Comparison of ENCODE assay signal across 8 mouse cellular contexts in genomic region chr6:128797185-128797905, GRCm38 (mm10). TPM values are rescaled to one million over a fixed set of nuclear protein-coding genes. Genes with fewer than 3 reads are reported as not detected.
DNase-seq lines count a peak whose midpoint lies in the region; ATAC-seq lines count a peak whose summit lies in the region.

No protein-coding gene starts in this region.

- no peak for ATAC-seq in heart, embryonic 13.5 days (ENCODE audit: extremely low read depth, insufficient number of reproducible peaks, low FRiP score, low TSS enrichment)
- no peak for ATAC-seq in hindbrain, embryonic 12.5 days (ENCODE audit: low FRiP score)
- ATAC-seq in midbrain, embryonic 13.5 days, result no peak

- peak overlapping the region; percentile 68; the same call in 1 of the 2 replicates for H3K9ac ChIP-seq in heart, embryonic 13.5 days
- no peak overlapping the region for H3K9ac ChIP-seq in hindbrain, embryonic 12.5 days
- no peak overlapping the region for H3K9ac ChIP-seq in midbrain, embryonic 13.5 days (replicated peaks)

- peak overlapping the region; percentile 73 for H3K4me2 ChIP-seq in heart, embryonic 13.5 days
- peak overlapping the region; percentile 58 for H3K4me2 ChIP-seq in hindbrain, embryonic 12.5 days (replicated peaks)
- peak overlapping the region; percentile 56 for H3K4me2 ChIP-seq in midbrain, embryonic 13.5 days (replicated peaks)

- H3K36me3 ChIP-seq in heart, embryonic 13.5 days, result no peaks in the 10 kb centered on the region
- no peaks in the 10 kb centered on the region for H3K36me3 ChIP-seq in hindbrain, embryonic 12.5 days
- no peaks in the 10 kb centered on the region for H3K36me3 ChIP-seq in midbrain, embryonic 13.5 days

- peaks cover 19% of the 10 kb centered on the region for H3K4me1 ChIP-seq in heart, embryonic 13.5 days
- peaks cover 7% of the 10 kb centered on the region for H3K4me1 ChIP-seq in hindbrain, embryonic 12.5 days
- H3K4me1 ChIP-seq in midbrain, embryonic 13.5 days (replicated peaks), result peaks cover 10% of the 10 kb centered on the region

- H3K4me3 ChIP-seq in heart, embryonic 13.5 days, result peak overlapping the region; percentile 72
- peak overlapping the region; percentile 57; the same call in 1 of the 2 replicates for H3K4me3 ChIP-seq in hindbrain, embryonic 12.5 days
- peak overlapping the region; percentile 62 for H3K4me3 ChIP-seq in midbrain, embryonic 13.5 days (replicated peaks)

- no peak overlapping the region for H3K27ac ChIP-seq in heart, embryonic 13.5 days (replicated peaks)
- no peak overlapping the region for H3K27ac ChIP-seq in hindbrain, embryonic 12.5 days
- H3K27ac ChIP-seq in midbrain, embryonic 13.5 days, result no peak overlapping the region

- no peaks in the 10 kb centered on the region for H3K9me3 ChIP-seq in heart, embryonic 13.5 days
- no peaks in the 10 kb centered on the region for H3K9me3 ChIP-seq in hindbrain, embryonic 12.5 days (replicated peaks)
- no peaks in the 10 kb centered on the region for H3K9me3 ChIP-seq in midbrain, embryonic 13.5 days

- WGBS in heart, embryonic 13.5 days, result 71% methylated on average over 12 of the region's 12 CpGs
- 81% methylated on average over 12 of the region's 12 CpGs for WGBS in hindbrain, embryonic 12.5 days
- WGBS in midbrain, embryonic 13.5 days, result 83% methylated on average over 12 of the region's 12 CpGs

- no peaks in the 10 kb centered on the region for H3K27me3 ChIP-seq in heart, embryonic 13.5 days (replicated peaks)
- no peaks in the 10 kb centered on the region for H3K27me3 ChIP-seq in hindbrain, embryonic 12.5 days
- H3K27me3 ChIP-seq in midbrain, embryonic 13.5 days, result no peaks in the 10 kb centered on the region

- no peak for DNase-seq in heart, adult 18-20 months
- DNase-seq in R1 (ENCODE audit: low read depth, low spot score), result peak; percentile 34
- DNase-seq in layer of hippocampus, adult 8-10 months (ENCODE audit: low spot score in 2 of 2), result no peak
- DNase-seq in right cerebral cortex, adult 18-20 months, result no peak
- DNase-seq in thymus, postnatal 4 days, result no peak

RNA-seq across cellular contexts. Expression of gene Klrb1c, which starts 8.3 kb away (rescaled TPM):
- 0.15 TPM in 1 of 2 replicates, not detected in the other for polyA plus RNA-seq in heart, embryonic 13.5 days (2015; fragmentation: Nextera tagmentation; extraction: Ambion mirVana)
- not detected for total RNA-seq in heart, adult 18-20 months (2021)
- polyA plus RNA-seq in hindbrain, embryonic 12.5 days (2016; fragmentation: Nextera tagmentation; extraction: Ambion mirVana), result not detected in 2 replicates
- polyA plus RNA-seq in midbrain, embryonic 13.5 days (2015; fragmentation: Nextera tagmentation; extraction: Ambion mirVana), result not detected in 2 replicates
- under 1 TPM in 2 of 4 experiments, not detected in 2; 0.12 to 0.25 TPM for total RNA-seq in layer of hippocampus, adult 8-10 months (2022)

RNA-seq across cellular contexts. Expression of gene Gm44511, which starts 28.8 kb away (rescaled TPM):
- polyA plus RNA-seq in heart, embryonic 13.5 days (2015; fragmentation: Nextera tagmentation; extraction: Ambion mirVana), result not detected in 2 replicates
- not detected for total RNA-seq in heart, adult 18-20 months (2021)
- not detected in 2 replicates for polyA plus RNA-seq in hindbrain, embryonic 12.5 days (2016; fragmentation: Nextera tagmentation; extraction: Ambion mirVana)
- not detected in 2 replicates for polyA plus RNA-seq in midbrain, embryonic 13.5 days (2015; fragmentation: Nextera tagmentation; extraction: Ambion mirVana)
- 1 to 10 TPM in 1 of 4 experiments, not detected in 3; 1.1 TPM for total RNA-seq in layer of hippocampus, adult 8-10 months (2022)

RNA-seq across cellular contexts. Expression of gene Klrb1b, which starts 28.8 kb away (rescaled TPM):
- polyA plus RNA-seq in heart, embryonic 13.5 days (2015; fragmentation: Nextera tagmentation; extraction: Ambion mirVana), result not detected in 2 replicates
- total RNA-seq in heart, adult 18-20 months (2021), result under 1 TPM; 0.21 to 0.45 TPM
- 0.25 TPM in 1 of 2 replicates, not detected in the other for polyA plus RNA-seq in hindbrain, embryonic 12.5 days (2016; fragmentation: Nextera tagmentation; extraction: Ambion mirVana)
- not detected in 2 replicates for polyA plus RNA-seq in midbrain, embryonic 13.5 days (2015; fragmentation: Nextera tagmentation; extraction: Ambion mirVana)
- 1 to 10 TPM in 1 of 4 experiments, under 1 TPM in 1, not detected in 2; 0.40 to 1.3 TPM for total RNA-seq in layer of hippocampus, adult 8-10 months (2022)
